Mouse (Mus musculus) 3T3-L1 (cell line): ENCODE data around the gene Fgd3.

Source experiments
- DNase-seq: peaks from one replicate; pipeline ENCODE4 v3.0.0-alpha.2; 2015; ENCODE audit warnings: low read depth, low spot score

Gene Fgd3

DNA sequence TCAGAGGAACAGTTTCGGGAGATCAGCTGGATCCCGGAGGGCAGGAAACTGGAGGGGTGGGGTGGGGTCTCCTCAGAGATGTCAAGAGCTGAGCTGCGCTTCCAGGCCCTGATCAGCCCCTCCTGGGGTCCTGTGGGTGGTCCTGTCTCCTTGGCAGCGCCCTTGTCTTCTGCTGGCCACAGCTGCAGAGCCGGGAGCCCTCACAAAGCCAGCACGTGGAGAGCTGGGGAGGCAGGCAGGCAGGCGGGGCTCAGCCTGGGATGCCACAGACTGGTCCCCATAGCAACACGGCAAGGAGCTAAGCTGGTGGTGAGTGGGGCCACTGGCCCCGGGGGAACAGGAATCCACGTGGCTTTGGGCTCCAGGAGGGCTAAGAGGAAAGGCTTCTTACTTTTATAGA is at the start of gene Fgd3:
Gene Fgd3, minus strand, starts transcription at position 272 of the 400 bp plus-strand sequence.
- DNase-seq, result peak; percentile 77

DNA sequence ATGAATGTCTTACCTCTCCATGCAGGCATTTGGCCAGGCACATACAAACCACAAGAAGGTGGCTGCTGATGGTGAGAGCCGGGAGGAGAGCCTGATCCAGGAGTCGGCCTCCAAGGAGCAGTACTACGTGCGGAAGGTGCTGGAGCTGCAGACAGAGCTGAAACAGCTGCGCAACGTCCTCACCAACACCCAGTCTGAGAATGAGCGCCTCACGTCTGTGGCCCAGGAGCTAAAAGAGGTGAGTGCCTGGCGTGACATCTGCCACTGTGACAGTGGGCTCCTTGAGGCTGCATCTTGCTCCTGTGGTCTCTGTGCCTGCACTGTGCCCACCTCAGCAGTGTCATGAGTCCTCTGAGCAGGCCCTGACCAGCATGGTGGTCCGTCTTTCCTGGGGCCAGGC is 49.3 kb upstream of the Fgd3 start:
- no peak for DNase-seq

DNA sequence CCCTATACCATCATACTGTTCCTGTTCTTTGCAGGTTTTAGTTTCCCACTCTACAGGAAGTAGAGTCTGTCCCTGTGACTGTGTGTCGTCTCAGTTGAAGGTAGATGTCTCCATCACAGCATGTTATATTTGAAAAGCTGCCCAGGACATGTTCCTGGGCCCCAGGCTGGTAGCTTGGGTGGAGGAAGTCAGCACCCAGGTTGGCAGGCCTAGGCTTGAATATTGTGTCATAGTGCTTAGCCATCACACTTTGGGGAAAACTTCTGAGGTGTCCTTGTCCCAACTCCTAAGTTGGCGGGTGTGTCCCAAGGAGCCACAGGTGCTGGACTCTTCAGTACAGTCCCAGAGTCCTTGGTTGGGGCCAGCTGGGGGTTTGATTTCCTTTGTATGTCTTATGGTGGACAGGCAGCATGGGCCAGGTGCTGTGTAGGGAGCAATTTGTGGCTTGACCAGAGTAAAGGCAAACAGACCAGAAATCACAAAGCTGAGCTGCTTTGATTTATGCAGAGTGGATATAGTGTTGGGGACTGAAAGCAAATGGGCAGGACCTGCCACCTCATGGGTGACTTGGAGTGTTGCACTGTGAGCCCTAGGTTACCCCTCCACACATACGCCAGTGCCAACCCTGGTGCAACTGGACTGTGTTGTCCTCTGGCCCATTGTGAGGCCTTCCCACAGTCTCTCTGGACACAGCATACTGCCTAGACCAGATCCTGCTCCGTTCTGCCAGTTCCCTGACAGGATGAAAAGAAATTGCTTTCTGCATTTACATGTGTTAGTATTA is 47.7 kb upstream of the Fgd3 start:
- DNase-seq, result no peak

DNA sequence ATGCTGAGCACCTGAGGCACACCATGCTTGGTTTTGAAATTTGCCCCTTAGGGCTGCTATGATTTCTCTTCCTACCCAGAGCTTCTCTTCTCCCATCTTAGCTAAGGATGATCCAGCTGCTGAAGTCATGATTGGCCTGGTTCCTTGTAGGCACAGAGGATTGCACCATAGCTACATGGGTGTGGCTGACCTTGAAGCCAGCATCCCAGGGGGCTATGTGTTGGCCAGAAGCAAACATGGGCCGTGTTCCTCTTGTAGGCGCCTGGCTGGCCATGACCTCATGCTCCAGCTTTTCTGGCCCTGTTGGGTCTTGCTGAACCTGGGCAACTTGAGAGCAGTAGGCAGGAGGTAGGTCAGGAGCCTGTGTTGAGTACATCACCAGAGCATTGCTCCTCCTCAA is 44.6 kb upstream of the Fgd3 start:
- DNase-seq, result peak; percentile 70

DNA sequence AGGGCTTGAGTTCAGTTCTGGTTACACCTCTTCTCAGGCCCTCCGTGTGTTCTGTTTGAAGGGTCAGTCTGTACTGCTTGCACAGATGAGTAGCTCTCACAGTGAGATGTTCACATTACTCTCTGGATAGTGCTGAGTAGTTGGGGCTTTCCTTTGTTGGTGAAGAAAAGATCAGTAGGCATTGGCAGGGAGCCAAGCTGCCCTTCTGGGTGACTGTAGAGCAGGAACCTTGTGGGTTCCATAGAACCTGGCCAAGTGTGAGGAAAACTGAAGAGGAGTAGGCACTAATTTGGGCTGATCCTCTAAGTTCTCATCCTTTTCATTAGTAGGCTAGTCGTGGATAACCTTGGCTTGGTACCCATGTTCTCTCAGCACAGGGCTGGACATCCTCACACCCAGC is 42.7 kb upstream of the Fgd3 start:
- peak; percentile 46 for DNase-seq

DNA sequence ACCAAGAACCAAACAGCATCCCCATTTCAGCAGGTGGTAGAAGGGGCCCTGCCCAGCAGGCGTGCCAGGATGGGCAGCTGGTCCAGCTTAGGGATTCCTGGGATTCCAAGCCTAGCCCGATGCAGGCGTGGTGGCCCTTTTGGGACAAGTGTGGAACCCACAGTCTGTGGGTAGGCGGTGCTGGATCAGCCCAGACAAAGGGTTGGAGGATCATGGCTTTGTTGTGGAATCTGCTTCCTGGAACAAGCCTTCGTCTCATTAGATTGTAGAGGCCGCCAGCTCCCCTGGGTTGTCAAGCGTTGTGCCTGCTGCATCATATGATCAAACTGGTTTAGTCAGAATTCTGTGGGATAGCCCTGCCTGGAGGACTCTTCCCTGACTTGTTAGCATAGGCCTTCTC is 42.3 kb upstream of the Fgd3 start:
- peak; percentile 29 for DNase-seq

DNA sequence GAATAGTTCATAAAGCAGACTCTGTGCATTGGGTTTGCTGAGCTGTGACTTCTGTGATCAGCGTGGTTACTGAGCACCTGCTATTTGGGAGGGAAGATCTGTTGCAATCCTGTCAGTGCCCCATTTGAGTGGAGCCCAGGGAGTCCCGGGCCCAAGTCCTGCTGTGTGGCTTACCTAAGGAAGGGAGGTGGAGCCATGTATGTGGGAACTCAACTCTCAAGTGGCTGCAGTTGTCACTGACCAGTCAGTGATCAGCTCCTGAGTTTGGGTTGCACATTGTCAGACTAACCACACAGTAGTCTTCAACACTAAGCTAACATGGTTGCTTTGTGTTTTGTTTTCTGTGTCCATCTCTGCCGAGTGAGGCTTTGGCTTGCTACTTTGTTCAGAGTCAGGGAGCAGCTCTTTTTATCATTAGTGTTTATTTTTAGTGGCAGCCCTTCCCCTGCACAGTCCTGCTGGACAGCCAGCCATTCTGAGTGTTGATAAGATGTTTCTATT is 40.8 kb upstream of the Fgd3 start:
- DNase-seq, result no peak

DNA sequence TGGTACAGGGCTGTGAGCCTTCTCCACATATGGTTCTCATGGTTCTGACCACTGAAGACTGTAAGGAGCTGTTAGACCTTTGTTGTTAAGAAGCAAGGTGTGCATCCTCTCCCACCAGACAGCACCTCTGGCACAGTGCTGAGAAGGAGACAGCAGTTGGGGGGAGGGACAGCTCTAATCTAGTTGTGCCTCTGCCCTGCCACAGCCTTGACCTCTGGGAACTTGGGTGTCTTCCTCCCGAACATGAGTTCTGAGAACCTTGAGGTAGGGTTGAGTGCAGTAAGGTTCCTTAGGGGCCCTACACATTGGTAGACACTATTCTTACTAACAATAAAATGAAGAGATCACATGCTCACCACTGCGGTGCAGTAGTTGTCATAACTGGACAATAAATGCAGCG is 38.1 kb upstream of the Fgd3 start:
- no peak for DNase-seq

DNA sequence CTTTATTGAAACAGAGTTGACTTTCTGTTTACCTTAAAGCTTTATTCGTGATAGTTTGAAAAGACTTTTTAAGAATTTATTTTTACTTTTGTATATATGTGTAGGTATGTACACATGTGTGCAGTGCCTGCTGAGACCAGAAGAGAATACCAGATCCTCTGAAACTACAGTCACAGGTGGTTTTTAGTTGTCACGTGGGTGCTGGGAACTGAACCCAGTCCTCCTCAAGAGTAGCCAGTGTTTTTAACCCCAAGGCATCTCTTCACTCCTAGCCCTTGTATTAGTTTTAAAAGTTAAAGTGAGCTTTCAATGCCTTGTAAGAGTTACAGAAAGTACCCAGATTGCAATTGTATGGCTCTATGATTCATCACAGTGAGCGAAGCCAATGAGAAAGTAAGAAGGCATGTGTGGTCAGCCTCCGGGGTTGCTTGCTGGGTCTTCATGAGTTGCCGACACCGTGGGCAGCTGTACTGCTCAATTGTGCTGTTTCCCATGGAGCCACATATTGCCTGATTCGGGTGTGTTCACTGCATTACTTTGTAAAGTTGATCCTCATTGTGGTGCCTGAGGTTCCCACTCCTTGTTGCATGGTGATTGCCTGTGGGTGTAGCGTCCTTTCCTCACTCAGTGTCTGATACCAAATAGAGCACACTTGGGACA is 37.4 kb upstream of the Fgd3 start:
- peak; percentile 58 for DNase-seq

DNA sequence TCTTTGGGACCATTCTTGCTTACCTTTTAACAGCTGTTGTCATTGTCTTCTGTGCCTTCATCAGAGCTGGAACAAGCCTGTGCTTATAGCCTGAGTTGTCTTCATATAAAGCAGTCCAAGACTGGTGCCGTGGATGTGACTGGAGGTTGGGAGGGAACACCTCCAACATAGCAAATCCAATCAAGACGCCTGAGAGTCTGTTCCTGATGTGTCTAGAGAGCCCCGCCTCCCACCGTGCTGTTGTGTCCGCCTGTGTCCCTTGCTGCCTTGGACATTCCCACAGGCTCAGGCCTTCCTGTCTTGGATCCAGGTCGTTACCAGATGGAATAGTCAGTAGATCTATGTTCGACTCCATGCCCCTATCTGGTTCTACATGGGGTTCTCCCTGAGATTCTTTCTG is 36.0 kb upstream of the Fgd3 start:
- DNase-seq, result no peak

DNA sequence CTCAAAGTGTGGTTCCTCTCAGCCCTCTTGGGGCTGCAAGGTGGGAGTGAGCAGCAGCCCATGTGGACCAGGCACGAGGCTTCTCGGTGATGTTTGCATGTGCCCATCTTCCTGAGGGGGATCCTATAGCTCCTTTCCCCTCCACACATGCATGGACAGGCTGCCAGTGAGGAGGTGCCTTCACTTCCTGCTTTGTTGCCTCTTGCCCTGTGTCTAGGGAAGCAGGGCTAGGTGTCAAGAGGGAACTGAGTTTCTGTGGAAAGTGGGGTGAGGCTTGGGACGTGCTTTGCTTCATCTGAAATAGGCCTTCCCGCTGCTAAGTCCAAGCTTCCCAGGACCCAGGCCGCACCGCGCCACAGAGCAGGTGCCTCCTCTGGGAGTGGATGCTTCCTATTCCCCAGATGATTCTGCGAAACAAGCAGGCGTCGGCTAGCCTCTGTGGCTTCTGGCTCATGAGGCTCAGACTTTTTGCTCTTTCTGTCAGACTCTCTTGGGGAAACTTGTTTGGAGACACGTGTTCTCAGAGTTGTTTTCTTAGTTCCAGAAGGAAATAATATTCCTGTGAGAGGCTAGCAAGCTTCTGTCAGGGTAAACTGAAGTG is 35.5 kb upstream of the Fgd3 start:
- no peak for DNase-seq

DNA sequence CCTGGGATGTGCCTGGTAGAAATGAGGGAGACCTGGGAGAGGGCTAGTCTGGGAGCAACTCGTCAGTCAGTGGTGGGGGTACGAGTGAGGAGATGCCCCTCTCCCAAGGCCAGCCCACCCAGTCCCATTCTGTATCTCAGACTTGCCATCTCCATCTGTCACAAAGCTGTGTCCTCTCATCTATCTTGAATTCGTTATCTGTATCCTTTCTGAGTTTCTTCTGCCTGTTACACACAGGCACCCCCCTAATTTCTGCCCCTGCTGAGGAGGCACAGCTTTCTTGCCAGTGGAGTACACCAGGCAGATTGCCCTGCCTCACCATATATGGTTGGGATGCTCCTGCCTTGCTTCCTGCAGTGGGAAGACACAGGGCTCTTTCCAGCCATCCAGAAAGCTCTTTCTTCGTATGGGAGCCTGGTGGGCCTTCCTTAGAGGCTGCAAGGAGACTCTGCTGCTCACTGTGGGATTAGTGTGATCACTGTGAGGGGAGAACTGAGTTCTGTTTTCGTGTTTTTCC is 33.9 kb upstream of the Fgd3 start:
- no peak for DNase-seq

DNA sequence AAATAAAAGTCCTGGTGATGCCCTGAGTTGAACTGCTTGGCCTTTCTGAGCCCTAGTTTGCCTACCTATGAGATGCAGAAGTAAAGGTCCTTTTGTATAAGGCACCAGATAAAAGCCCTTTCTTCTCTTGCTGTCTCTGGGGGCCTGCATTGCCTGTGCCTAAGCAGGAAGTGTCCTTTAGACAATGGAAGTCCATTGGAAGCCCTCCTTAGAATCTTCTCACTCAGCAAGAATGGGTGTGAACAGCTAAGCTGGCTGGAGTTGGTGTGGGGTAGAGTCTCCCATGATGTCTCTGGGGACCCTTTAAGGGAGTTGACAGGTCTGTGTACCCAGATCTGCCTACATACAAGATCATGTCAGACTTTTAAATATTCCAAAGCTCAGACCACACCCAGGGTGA is 33.3 kb upstream of the Fgd3 start:
- no peak for DNase-seq

DNA sequence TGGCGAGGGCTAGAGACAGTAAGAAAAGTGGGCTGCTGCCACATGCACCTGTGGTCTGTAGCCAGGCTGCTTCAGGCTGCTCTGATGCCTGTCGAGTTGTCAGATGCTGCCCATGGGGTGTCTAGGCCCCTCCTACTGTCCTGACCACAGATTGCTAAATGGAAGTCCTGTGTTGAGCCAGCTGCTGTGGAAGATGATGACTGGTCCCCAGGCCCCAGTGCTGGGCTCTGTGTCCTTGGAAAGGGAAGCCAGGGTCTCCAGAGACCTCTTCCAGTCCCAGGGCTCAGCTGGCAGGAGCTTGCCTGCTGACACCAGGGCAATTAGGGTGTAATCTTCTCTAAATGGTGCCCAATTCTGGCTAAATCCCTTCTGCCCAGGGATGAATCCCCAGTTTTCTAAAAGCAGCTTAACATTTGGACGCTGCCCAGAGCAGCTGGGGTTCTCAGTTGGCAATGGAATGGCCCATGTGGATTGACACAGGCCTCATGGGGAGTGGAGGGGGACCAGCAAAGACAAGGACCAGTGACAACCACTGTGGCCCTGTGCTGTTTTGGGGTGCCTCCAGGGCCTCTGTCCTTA is 32.6 kb upstream of the Fgd3 start:
- DNase-seq, result peak; percentile 61

DNA sequence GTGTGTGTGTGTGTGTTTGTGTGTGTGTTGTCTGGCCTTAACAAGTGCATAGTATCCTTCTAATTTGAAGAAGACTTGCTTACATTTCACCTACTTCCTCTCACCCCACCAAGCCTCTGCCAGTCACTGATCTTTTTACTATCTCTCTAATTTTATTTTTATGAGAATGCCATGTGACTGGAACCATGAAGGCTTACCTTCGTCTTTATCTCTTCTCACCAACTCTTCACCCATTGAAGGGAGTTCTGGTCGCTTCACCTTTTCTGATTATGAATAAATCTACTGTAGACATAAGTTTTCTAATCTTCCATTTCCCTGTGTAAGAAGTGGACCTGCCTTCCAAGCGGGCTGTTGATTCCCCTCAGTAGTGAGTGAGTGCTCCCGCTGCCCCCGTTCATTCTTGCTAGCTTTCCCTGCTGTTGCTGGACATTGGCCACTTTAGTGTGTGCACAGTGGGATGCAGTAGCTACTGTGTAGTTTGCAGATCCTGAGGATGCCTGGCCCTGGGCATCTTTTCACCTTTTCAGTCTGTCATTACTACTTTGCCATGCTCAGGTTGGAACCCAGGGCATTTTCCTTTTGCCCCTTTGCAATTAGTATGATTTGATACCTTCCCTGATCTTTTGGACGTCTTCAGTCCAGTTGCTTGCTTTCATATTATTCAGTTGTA is 29.9 kb upstream of the Fgd3 start:
- no peak for DNase-seq

DNA sequence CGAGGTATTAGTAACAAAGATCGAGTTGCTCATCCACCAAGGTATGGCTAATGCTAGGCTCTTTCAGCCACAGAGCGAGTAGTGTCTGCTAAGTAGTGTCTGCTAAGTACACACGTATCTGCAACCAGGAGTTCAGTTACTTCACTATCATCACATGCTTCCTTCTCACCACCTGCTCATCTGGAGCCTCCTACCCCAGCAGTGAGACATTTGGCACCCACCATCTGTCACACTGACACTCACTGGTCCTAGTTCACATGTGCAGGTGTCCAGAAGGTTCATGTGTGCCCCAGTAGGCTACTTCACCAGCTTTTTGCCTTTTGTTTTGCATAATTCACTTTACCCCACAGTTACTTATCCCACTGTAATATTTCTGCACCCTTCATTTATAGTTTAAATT is 29.2 kb upstream of the Fgd3 start:
- no peak for DNase-seq

DNA sequence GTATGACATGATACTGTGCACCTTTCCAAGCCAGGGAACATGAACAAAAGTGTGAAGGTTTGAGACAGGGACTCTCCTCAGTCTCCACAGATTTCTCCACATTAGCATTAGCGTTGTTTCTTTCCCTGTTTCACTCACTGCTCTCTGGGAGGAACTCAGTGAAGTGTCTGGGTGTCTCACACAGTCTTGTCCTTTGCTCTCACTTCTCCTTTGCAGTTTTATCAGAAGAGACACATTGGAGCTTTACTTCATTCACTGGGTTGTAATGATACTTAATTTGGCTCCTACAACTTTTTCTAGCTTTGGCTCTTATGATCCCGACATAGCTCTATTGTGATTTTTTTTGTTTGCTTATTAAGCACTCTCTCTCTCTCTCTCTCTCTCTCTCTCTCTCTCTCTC is 28.4 kb upstream of the Fgd3 start:
- no peak for DNase-seq

DNA sequence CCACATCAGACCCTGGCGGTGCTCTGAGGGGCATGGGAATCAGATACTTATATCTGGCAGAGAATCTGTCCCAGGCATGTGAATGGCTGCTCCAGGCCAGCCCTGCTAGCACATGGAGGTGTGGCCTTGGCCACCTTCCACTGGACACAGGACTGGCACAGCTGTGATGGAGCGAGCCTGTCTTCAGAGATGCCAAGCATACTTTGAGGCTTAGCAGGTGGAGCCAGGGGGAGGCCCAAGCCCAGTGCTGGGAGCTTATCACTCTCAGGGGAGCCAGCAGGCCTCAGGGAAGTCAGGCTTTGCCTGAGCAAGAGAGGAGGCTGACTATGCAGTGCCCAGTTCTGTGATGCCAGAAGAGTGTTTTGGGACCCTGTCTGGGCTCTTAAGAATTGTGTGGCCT is 25.4 kb upstream of the Fgd3 start:
- DNase-seq, result peak; percentile 91

DNA sequence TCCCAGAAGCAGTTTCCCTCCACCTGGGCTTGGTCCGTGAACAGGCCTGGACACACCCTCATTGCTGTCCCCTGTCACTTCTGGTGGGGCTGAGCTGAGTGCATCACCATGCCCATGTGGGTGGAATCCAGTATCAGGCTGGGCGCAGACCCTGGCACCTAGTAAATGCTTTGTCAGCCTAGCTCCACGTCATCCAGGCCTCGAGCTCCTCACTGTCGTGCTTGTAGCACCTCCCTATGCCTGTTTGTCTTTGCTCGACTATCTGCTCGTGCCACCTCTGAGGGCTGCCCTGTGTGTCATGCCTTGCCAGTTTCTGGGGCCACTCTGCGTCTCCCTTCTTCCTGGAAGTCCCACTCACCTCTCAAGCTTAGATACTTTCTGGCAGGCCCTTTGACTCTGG is 24.5 kb upstream of the Fgd3 start:
- DNase-seq, result no peak

DNA sequence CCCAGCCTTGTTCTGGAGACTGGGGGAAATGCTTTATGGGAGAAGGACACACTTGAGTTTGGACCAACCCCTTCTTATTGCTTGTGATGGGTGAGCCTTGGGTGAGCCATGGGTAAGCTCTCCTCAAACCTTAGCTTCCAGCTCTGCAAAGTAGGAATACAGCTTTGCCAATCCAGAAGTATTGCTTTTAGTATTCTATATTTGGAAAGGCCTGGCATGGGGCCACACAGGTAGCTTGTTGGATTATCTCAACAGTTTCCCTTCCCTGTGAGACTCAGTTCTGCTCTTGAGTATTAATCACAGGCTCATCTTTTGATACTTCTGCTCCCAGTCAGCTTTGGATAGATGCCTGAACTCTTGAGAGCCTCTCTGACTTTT is 22.6 kb upstream of the Fgd3 start:
- DNase-seq, result no peak

DNA sequence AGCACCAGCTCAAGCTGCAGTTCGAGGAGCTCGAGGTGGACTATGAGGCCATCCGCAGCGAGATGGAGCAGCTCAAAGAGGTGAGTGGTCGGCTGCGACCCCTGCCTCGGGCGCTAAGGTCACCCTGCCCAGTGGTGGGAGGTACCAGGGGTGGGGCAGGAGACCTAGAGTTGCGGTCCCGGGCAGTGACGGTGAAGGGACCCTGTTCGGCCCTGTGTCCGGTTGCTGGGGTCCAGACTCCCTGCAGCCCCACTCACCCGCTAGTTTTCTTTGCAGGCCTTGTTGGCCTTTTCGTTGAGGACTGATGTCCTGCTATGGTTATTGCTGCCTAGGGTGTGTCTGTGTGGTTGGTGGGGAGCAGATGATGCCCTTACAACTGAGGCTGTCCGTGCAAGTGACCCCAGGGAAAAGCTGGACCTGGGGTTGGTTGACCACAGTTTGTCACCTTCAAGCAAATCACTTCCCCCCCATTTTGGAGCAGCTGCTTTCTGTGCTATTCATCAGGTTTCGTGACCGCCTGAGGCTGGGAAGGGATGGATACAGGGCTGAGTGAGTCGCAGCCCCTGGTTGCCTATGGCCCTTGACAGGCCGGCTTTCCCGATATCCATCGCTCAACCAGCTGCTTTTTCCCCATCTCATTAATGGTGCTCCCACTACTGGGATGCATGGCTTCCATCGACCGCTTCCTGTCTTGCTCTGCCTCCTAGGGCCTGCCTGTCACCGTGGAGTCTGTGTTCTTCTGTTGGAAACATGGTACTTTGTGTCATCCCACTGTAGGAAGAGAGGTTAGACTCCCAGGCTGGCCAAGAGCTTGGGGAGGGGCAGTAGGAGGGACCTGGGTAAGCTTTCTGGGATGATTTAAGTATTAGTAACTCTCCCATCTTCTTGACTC is 22.0 kb upstream of the Fgd3 start:
- peak; percentile 25 for DNase-seq
